Mouse (Mus musculus) stomach, postnatal 0 days (tissue): ENCODE data around the gene Shcbp1l. TPM values are rescaled to one million over a fixed set of nuclear protein-coding genes. Genes with fewer than 3 reads are reported as not detected.

Experiments used
- ATAC-seq: fragments of 200-750 bp; cut with Nextera tagmentation; 2 replicates; pipeline ENCODE4 v1.8.0; 2017; ENCODE audit not compliant: low FRiP score, low TSS enrichment
- DNase-seq: peaks from one replicate; pipeline ENCODE4 v3.0.0-alpha.2; 2016; ENCODE audit warnings: low spot score
- H3K27ac ChIP-seq: fragments of 300-500 bp; sonication (generic); replicated peaks from 2 replicates; pipeline ENCODE4 v1.5.1; 2014; ENCODE audit warnings: mild to moderate bottlenecking, control low read depth
- H3K27me3 ChIP-seq: fragments of 300-500 bp; sonication (generic); 2 replicates; pipeline ENCODE4 v1.6.1; 2014; ENCODE audit warnings: low read length; ENCODE audit not compliant: control insufficient read depth, insufficient read depth
- H3K36me3 ChIP-seq: fragments of 300-500 bp; sonication (generic); 2 replicates; pipeline ENCODE4 v1.6.1; 2014; ENCODE audit warnings: low read length, mixed read lengths; ENCODE audit not compliant: control insufficient read depth, insufficient read depth
- H3K4me1 ChIP-seq: fragments of 300-500 bp; sonication (generic); replicated peaks from 2 replicates; pipeline ENCODE4 v1.6.1; 2014; ENCODE audit warnings: antibody characterized with exemption; ENCODE audit not compliant: control insufficient read depth, insufficient read depth
- H3K4me2 ChIP-seq: fragments of 300-500 bp; sonication (generic); replicated peaks from 2 replicates; pipeline ENCODE4 v1.6.1; 2014; ENCODE audit warnings: low read depth, mild to moderate bottlenecking, control low read depth, moderate library complexity
- H3K4me3 ChIP-seq: fragments of 300-500 bp; sonication (generic); 2 replicates; pipeline ENCODE4 v1.5.1; 2014; ENCODE audit warnings: low read depth, low read length, control low read depth
- H3K9ac ChIP-seq: fragments of 300-500 bp; sonication (generic); 2 replicates; pipeline ENCODE4 v1.6.1; 2014; ENCODE audit warnings: mild to moderate bottlenecking, low read length, control low read depth, mixed read lengths
- H3K9me3 ChIP-seq: fragments of 300-500 bp; sonication (generic); 2 replicates; pipeline ENCODE4 v1.6.1; 2016; ENCODE audit warnings: low read length; ENCODE audit not compliant: control insufficient read depth
- CTCF ChIP-seq: IDR thresholded peaks from 2 replicates; pipeline ENCODE4 v1.5.1; 2016; ENCODE audit warnings: antibody characterized with exemption, low read depth, mild to moderate bottlenecking, moderate library complexity
- EP300 ChIP-seq: optimal IDR thresholded peaks from 2 replicates; pipeline ENCODE3; 2016; ENCODE audit warnings: antibody characterized with exemption
- WGBS: fragments of 180-500 bp; shearing (Covaris S2); extraction: QIAGEN DNeasy Blood & Tissue Kit; methylation state at CpG from one replicate; pipeline ENCODE4 v1.1.7; 2014; 5-methylcytosine and 5-hydroxymethylcytosine counted together
- polyA plus RNA-seq: library from polyadenylated mRNA; unstranded; fragments of >200 nt; fragmentation: Nextera tagmentation; extraction: Ambion mirVana; gene quantifications from 2 replicates; pipeline ENCODE4 v1.2.1, GENCODE M21; 2015

Gene Shcbp1l
- polyA plus RNA-seq, 1 experiment from 2014 or later: 0.04 TPM

DNA sequence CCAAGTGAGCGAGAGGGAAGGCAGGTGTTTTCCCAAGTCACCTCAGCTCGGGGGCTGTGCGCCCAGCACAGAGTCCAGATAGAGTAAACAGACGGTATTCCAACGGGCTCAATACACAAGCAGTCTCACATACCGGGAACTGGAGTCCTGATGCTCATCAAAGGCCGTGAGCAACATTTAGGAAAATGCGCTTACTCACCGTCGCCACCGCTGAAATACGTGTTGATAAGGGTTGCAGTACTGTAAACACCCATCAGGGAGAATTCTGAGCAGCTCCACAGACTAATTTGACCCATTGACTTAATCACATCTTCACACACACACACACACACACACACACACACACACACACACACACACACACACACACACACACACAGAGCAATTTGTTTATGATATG is 691 bp upstream of the Shcbp1l start:
- 12% methylated on average over 12 of the region's 12 CpGs for WGBS
- no peaks in the 10 kb centered on the region; the same call in 1 of the 2 replicates for H3K4me1 ChIP-seq
- ATAC-seq (peak; percentile 54), DNase-seq (peak; percentile 20)
- H3K9me3 ChIP-seq: no peaks in the 10 kb centered on the region
- peak overlapping the region; percentile 46 for H3K4me3 ChIP-seq
- no peak for TF ChIP-seq EP300
- TF ChIP-seq CTCF: 0 out of 2 replicates have a peak, but pooled peaks have one; percentile 5
- no peaks in the 10 kb centered on the region for H3K27me3 ChIP-seq
- H3K4me2 ChIP-seq: peak overlapping the region; percentile 89
- H3K9ac ChIP-seq: no peak overlapping the region
- no peaks in the 10 kb centered on the region for H3K36me3 ChIP-seq
- no peak overlapping the region for H3K27ac ChIP-seq

DNA sequence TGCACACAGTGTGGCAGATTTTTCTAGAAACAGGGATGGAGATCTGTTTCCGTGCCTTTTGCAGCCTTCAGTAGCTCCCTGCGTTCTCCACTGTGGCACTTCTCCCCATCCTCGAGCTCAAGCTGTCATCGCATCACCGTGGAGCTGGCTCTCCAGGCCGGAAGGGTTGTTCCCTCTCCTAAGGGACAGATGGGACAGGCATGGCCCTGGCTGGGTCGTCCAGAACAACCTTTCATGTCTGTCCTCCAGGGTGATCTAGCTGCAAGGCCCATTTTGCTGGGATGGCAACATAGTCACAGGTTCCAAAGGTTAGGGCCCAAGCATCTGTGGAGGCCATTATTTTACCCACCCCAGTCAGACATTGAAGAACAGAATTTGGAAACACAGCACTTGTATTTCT is 6.2 kb downstream of the Shcbp1l start:
- H3K4me2 ChIP-seq: no peak overlapping the region
- WGBS: 70% methylated on average over 7 of the region's 7 CpGs
- no peaks in the 10 kb centered on the region for H3K9me3 ChIP-seq
- no peak overlapping the region for H3K27ac ChIP-seq
- ATAC-seq (no peak), DNase-seq (no peak)
- H3K9ac ChIP-seq: no peak overlapping the region
- H3K4me1 ChIP-seq: no peaks in the 10 kb centered on the region
- H3K4me3 ChIP-seq: no peak overlapping the region
- no peaks in the 10 kb centered on the region for H3K36me3 ChIP-seq
- TF ChIP-seq EP300: no peak
- TF ChIP-seq CTCF: no peak
- no peaks in the 10 kb centered on the region for H3K27me3 ChIP-seq

DNA sequence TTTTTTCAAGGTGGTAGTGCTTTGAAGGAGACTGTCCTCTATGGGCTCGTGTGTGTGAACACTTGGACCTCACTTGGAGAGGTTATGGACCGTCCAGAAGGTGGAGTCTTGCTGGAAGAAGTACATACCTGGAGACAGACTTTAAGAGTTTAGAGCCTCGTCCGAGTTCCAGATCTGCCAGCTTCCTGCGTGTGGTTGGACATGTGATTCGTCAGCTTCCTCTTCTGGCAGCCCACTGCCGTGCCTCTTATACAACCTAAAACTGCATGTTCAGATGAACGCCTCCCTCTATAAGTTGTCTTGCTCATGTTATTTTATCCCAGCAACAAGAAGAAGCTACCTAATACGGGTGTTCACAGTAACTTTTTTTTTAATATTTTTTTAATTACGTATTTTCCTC is 6.7 kb downstream of the Shcbp1l start:
- no peak overlapping the region for H3K27ac ChIP-seq
- ATAC-seq (no peak), DNase-seq (no peak)
- H3K36me3 ChIP-seq: no peaks in the 10 kb centered on the region
- 75% methylated on average over 10 of the region's 10 CpGs for WGBS
- H3K27me3 ChIP-seq: no peaks in the 10 kb centered on the region
- H3K9me3 ChIP-seq: no peaks in the 10 kb centered on the region
- H3K9ac ChIP-seq: no peak overlapping the region
- TF ChIP-seq CTCF (no peak), EP300 (no peak)
- no peak overlapping the region for H3K4me2 ChIP-seq
- no peak overlapping the region for H3K4me3 ChIP-seq
- H3K4me1 ChIP-seq: no peaks in the 10 kb centered on the region

DNA sequence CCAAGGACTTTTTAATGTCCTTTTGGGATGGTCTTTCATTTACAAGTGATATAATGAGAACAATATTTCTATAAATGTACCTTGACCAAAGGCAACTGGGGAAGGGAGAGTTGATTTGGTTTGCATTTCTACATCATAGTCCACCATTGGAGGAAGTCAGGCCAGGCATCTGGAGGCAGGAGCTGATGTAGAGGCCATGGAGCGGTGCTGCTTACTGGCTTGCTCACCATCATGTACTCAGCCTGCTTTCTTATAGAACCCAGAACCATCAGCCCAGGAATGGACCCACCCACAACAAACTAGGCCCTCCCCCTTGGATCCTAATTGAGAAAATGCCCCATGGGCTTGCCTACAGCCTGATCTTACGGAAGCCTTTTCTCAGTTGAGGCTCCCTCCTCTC is 7.4 kb downstream of the Shcbp1l start:
- no peaks in the 10 kb centered on the region for H3K36me3 ChIP-seq
- H3K4me3 ChIP-seq: no peak overlapping the region
- no peak for DNase-seq
- no peak overlapping the region for H3K9ac ChIP-seq
- no peaks in the 10 kb centered on the region for H3K4me1 ChIP-seq
- 89% methylated on average over 2 of the region's 2 CpGs for WGBS
- H3K9me3 ChIP-seq: no peaks in the 10 kb centered on the region
- no peak for ATAC-seq
- no peak overlapping the region for H3K4me2 ChIP-seq
- no peaks in the 10 kb centered on the region for H3K27me3 ChIP-seq
- H3K27ac ChIP-seq: no peak overlapping the region
- TF ChIP-seq EP300 (no peak), CTCF (no peak)

DNA sequence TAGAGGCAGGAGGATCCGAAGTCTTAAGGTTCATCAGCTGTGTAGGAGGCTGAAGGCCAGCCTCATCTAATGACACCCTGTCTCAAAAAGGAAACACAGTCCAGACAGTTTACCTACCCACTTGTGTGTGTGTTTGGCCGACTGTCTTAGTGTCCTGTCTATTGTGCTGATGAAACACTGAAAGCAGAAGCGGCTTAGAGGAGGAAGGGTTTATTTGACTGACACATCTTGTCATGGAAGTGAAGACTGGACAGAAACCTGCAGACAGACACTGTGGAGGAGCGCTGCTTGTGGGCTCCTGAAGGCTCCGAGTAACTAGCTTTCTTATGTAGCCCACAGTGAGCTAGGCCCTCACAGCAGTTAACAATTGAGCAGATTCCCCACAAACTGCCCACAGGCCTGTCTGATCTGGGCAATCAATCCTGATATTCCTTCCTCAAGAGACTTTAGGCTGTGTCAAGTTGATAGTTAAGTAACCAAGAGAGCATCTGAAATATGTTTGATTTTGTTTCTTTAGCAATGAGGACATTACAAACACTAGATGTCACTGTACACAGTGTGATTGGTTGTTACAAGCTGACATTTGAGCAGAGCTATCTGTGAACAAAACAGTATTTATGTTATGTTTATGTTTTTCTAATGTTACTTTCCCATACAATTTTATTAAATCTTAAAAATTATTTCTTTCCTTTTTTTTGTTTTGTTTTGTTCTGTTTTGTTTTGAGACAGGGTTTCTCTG is 9.1 kb downstream of the Shcbp1l start:
- Histone ChIP-seq H3K36me3 (no peaks in the 10 kb centered on the region), H3K4me1 (no peaks in the 10 kb centered on the region), H3K9ac (no peak overlapping the region), H3K27me3 (no peaks in the 10 kb centered on the region), H3K4me2 (no peak overlapping the region), H3K4me3 (no peak overlapping the region), H3K27ac (no peak overlapping the region), H3K9me3 (no peaks in the 10 kb centered on the region)
- DNase-seq (no peak), ATAC-seq (no peak)
- TF ChIP-seq EP300 (no peak), CTCF (peak; percentile 33; the same call in 1 of the 2 replicates)
- WGBS: 86% methylated on average over 5 of the region's 5 CpGs

DNA sequence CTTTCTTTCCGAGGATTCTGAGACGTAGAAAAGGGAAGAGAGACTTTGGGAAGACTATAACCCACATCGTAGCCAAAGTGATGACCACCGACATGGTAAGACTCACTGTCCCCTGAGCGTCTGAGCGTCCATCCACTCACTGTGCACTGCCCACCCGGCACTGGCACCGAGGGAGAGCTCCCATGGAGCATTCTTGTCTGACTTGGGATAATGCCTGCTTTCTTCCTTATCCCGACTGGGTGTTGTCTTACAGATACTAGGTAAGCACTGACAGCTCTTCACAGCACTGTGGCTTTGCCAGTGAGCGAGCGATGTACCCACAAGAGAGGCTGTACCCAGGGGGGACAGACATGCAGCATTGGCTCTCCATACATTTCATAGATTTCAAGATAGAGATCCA is 12.6 kb downstream of the Shcbp1l start:
- 85% methylated on average over 11 of the region's 11 CpGs for WGBS
- Histone ChIP-seq H3K4me3 (no peak overlapping the region), H3K4me1 (no peaks in the 10 kb centered on the region), H3K27me3 (no peaks in the 10 kb centered on the region), H3K36me3 (no peaks in the 10 kb centered on the region), H3K27ac (no peak overlapping the region), H3K9me3 (no peaks in the 10 kb centered on the region), H3K4me2 (no peak overlapping the region), H3K9ac (no peak overlapping the region)
- DNase-seq (no peak), ATAC-seq (no peak)
- TF ChIP-seq CTCF: no peak
- TF ChIP-seq EP300: no peak
